Mouse (Mus musculus) embryonic fibroblast, embryonic 13.5 days (primary cell): ENCODE data around the gene Vrk1. TPM values are rescaled to one million over a fixed set of nuclear protein-coding genes. Genes with fewer than 3 reads are reported as not detected.

Source experiments
- H3K27ac ChIP-seq: 2 replicates; pipeline ENCODE4 v1.5.1; 2012; ENCODE audit warnings: low read length, control low read depth, inconsistent platforms; ENCODE audit not compliant: insufficient read depth
- H3K4me1 ChIP-seq: 2 replicates; pipeline ENCODE4 v1.6.1; 2011; ENCODE audit warnings: low read length; ENCODE audit not compliant: control insufficient read depth, insufficient read depth
- H3K4me3 ChIP-seq: 2 replicates; pipeline ENCODE4 v1.5.1; 2011; ENCODE audit warnings: mild to moderate bottlenecking, control low read depth, low read length; ENCODE audit not compliant: insufficient read depth
- CTCF ChIP-seq: IDR thresholded peaks from 2 replicates; pipeline ENCODE4 v1.5.1; 2011; ENCODE audit warnings: mild to moderate bottlenecking, control low read depth, low read length, moderate library complexity, borderline replicate concordance; ENCODE audit not compliant: insufficient read depth
- POLR2A ChIP-seq: IDR thresholded peaks from 2 replicates; pipeline ENCODE4 v1.6.1; 2011; ENCODE audit warnings: low read depth, mild to moderate bottlenecking, control low read depth, low read length, moderate library complexity
- polyA plus RNA-seq: library from polyadenylated mRNA; stranded (reverse); fragments of >200 nt; gene quantifications from 2 replicates; pipeline ENCODE4 v1.2.4, GENCODE M21; 2011; ENCODE audit warnings: low read depth; ENCODE audit not compliant: missing spikeins, insufficient read length

Gene Vrk1
- polyA plus RNA-seq, 1 experiment: 28.2 TPM

- Histone ChIP-seq H3K27ac (no peak overlapping the region), H3K4me1 (peaks cover 4% of the 10 kb centered on the region; the same call in 1 of the 2 replicates), H3K4me3 (no peak overlapping the region)
- TF ChIP-seq POLR2A: no peak
- no peak for TF ChIP-seq CTCF
Measured at GRCm38 (mm10) chr12:106046143-106046795, 36.2 kb downstream of the Vrk1 start.

DNA sequence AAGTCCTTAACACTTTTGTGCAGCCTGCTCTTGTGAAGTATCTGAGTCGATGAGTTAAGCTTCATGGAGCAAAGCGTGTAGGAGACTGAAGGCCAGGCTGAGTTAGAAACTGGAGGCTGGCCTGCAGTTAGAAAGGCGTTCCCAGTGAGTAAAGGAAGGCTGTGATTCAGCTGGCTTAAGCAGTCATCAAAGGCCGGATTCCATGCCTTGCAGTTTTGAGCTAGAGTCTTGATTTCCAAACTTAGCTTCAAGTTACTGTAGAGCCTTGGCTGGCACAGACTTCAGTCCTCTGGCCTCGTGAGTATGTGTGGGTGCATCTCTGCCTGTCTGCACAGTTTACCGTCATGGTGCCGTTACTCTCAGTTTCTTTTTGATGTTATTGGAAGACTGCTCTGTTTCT is 42.2 kb downstream of the Vrk1 start:
- H3K27ac ChIP-seq: no peak overlapping the region
- no peaks in the 10 kb centered on the region for H3K4me1 ChIP-seq
- TF ChIP-seq POLR2A (no peak), CTCF (no peak)

GRCm38 (mm10) chr12:106055799-106056198 is 45.8 kb downstream of the Vrk1 start:
- TF ChIP-seq CTCF: peak; percentile 87; the same call in 1 of the 2 replicates
- no peak for TF ChIP-seq POLR2A
- Histone ChIP-seq H3K4me1 (no peaks in the 10 kb centered on the region), H3K4me3 (no peak overlapping the region), H3K27ac (no peak overlapping the region)

More for the DNA sequence above, 42.2 kb downstream of the Vrk1 start:
- H3K4me3 ChIP-seq: no peak overlapping the region

- TF ChIP-seq CTCF (no peak), POLR2A (no peak)
- Histone ChIP-seq H3K4me1 (no peaks in the 10 kb centered on the region), H3K4me3 (no peak overlapping the region), H3K27ac (no peak overlapping the region)
Measured at GRCm38 (mm10) chr12:106059873-106060573, 50.0 kb downstream of the Vrk1 start.

- TF ChIP-seq POLR2A: no peak
- TF ChIP-seq CTCF: no peak
- Histone ChIP-seq H3K27ac (no peak overlapping the region), H3K4me1 (no peaks in the 10 kb centered on the region), H3K4me3 (no peak overlapping the region)
Measured at GRCm38 (mm10) chr12:106070434-106071155, 60.6 kb downstream of the Vrk1 start.

GRCm38 (mm10) chr12:106071575-106072166 is 61.6 kb downstream of the Vrk1 start:
- TF ChIP-seq POLR2A (no peak), CTCF (no peak)
- H3K4me3 ChIP-seq: no peak overlapping the region
- no peak overlapping the region for H3K27ac ChIP-seq
- no peaks in the 10 kb centered on the region for H3K4me1 ChIP-seq

DNA sequence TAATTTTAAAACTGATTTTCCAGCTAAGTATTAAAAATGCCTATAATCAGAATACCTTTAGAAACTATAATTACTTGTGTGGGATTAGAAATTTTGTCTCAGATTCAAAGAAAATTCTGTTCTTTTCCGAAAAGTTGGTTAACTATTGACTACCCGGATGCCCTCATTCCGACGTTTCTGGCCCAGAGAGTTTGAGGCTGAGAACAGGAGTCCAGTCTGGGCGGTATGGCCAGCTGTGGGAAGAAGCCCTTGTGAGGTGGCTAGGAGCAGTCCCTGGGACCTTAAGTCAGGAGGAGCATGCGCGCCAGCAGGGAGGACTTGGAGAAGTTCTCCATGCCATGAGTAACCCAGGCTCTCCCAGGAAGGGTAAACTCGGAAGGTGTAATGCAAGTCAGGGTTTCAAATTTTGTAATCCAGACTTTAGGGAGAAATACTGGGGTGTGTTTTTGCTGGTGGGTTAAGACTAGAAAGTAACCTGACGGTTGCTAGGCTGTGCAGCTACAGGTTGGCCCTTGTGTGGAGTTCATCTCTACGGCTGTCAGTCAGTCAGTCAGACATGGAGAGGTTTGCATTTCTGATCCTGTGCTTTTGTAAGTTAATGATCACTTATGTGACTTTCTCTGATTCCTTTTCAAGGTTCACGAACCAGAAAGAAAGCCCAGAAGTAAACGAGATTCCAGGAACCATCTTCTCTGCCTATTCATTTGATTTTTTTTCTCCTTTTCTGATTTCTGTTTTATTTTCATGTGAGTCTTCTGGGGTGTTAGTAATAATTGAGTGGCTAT is 64.5 kb downstream of the Vrk1 start:
- Histone ChIP-seq H3K4me1 (no peaks in the 10 kb centered on the region), H3K4me3 (no peak overlapping the region), H3K27ac (no peak overlapping the region)
- TF ChIP-seq CTCF: no peak
- TF ChIP-seq POLR2A: no peak

GRCm38 (mm10) chr12:106076131-106076530 is 66.1 kb downstream of the Vrk1 start:
- Histone ChIP-seq H3K4me3 (no peak overlapping the region), H3K27ac (no peak overlapping the region), H3K4me1 (no peaks in the 10 kb centered on the region)
- TF ChIP-seq POLR2A (no peak), CTCF (no peak)

GRCm38 (mm10) chr12:106080511-106080910 is 70.5 kb downstream of the Vrk1 start:
- no peak for TF ChIP-seq POLR2A
- TF ChIP-seq CTCF: no peak
- H3K4me1 ChIP-seq: no peaks in the 10 kb centered on the region
- no peak overlapping the region for H3K27ac ChIP-seq
- no peak overlapping the region for H3K4me3 ChIP-seq
